Mouse (Mus musculus): Measurements from ENCODE around the gene Rhpn2.
"Not testable (repeated sequence)": the region's sequence is repeated elsewhere in the genome, so short reads cannot be mapped to it uniquely, and the experiment has no call there.

Gene Rhpn2

DNA sequence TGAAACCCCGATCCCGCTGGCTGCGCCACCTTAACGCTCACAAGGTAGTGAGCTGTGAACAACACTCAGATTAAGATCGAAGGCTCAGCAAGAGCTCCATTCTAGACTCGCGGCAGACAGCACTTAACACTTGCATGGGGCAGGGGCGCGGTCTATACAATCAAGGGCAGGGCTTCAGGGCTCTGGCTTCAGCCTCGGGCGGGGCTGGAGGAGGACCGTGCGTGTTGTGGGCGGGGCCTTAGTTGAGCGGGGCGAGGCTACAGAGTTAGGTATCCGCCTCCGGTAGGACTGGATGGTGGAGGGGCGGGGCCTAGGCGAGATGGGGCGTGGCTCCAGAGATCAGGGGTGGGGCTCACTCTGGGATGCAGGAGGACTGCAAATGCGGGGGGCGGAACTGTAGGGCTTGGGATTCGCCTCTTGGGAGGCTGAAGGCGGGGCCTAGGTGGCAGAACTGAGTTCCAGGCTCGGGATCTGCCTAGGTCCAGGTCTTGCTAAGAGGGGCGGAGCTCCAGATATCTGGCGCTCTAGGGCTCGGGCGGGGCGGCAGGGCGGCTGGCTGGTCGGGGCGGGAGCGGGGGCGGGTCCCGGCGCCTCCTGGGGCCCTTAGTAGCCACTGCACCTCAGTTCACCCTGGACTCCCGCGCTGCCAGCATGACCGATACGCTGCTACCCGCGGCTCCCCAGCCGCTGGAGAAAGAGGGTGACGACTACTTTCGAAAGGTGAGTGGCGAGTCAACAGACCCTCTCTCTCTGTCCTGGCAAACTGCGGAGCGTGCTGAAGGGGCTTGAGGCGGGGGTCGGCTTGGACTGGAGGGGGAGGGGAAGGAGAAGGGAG lies at the start of gene Rhpn2:
Gene Rhpn2 (plus strand): TSS at position 479 of the 835 bp plus-strand sequence.
- peak; percentile 99 for DNase-seq (ENCODE audit: low spot score in 2 of 2)

DNA sequence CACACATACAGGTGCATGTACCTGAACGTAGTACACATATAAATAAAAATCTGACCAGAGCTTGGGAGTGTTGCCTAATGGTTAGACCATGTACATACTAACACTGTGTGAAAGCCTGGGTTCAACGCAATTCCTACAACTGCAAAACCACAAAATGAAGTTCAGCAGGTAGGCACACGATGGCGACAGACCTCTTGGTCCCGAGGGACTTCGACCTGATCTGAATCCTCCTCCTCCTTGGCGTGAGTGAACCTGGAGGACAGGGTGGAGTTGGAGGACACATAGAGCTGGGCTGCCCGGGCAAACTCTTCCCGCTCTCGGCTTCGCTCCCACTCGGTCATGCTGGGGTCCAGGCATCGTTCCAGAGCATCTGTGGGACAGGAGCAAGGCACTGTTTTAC lies 40.5 kb upstream of the Rhpn2 start:
- no peak for DNase-seq (ENCODE audit: low spot score in 2 of 2)

DNA sequence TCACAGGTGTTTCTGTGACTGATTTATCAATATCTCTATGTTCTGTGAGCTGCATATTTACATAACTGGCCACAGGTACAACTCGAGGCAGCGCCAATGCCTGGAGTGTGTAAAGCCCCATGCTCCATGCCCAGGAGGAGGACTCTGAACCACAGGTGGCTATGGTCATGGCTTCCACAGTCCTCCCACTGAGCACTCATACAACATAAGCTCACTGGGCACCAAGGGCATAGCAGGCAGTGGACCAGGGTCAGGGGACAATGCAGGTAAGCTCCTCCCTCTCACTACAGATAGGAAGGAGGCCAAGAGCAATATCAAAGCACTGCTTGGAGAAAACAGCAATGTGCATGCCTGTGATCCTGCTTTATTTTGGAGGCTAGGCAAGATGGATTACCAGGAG lies 38.3 kb upstream of the Rhpn2 start:
- DNase-seq (ENCODE audit: low spot score in 2 of 2) = no peak

DNA sequence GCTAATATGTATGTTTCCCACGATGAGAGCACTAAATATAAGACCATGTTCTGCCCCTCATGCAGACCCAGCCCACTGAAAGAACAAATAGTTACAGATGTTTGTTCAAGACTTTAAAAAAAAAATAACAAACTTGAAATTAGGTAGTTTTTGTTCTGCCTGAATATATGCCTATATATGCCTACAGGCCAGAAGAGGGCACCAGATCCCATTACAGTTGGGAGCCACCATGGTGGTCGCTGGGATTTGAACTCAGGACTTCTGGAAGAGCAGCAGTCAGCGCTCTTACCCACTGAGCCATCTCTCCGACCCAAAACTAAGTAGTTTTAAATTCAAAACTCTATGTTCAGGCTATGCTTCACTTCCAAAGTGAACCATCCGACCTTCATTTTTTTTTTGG lies 36.1 kb upstream of the Rhpn2 start:
- no peak for DNase-seq (ENCODE audit: low spot score in 2 of 2)

DNA sequence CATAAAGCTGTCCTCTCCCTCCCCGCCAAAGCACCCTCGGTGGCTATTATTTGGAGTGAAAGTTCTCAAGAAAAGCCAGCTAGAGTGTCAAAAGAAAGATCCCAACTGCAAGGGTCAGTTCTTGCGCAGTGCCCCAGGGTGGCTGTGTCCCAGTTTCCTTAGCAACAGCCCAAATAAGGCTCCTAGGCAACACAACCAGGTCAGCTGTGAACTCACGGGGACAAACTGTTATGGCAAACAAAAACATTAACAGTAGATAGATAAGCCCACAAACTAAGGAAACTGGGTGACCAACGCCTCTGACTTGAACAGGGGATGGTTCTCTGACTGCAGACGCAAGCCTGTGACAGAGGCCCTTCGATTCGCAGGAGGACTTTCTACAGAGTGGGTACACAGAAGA lies 34.3 kb upstream of the Rhpn2 start:
- no peak for DNase-seq (ENCODE audit: low spot score in 2 of 2)

DNA sequence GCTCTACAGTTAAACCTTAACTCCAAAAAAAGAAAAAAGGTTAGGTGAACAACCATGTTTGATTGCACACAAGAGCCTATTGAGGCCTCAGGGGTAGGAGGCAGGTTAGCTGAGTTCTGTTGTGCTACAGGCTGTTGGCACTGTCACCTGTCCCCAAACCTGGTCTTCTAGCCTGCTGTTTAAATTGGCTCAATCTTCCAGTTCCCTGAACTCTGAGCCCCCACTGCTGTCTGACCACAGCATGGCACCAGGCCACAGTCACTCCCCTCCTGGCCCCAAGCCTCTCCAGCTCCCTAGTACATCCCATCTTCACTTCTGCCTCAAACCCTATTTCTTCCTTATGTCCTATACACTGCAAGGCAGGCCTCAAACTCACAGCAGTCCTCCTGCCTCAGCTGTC lies 33.2 kb upstream of the Rhpn2 start:
- no peak for DNase-seq (ENCODE audit: low spot score in 2 of 2)

DNA sequence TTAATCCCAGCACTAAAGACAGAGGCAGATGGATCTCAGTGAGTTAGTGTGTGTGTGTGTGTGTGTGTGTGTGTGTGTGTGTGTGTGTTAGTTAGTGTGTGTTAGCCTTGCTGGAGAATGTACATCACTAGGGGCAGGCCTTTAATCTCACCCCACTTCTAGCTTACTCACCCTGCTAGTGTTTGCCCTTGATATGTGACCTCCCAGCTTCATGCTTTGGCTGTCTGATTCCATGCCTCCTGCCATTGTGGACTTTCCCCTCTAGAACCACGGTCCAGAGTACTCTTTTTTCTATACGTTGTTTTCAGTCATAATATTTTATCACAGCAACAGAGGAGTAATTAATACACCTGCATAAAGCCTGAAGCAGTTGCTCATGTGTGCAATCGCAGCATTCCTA lies 22.8 kb upstream of the Rhpn2 start:
- no peak for DNase-seq (ENCODE audit: low spot score in 2 of 2)

DNA sequence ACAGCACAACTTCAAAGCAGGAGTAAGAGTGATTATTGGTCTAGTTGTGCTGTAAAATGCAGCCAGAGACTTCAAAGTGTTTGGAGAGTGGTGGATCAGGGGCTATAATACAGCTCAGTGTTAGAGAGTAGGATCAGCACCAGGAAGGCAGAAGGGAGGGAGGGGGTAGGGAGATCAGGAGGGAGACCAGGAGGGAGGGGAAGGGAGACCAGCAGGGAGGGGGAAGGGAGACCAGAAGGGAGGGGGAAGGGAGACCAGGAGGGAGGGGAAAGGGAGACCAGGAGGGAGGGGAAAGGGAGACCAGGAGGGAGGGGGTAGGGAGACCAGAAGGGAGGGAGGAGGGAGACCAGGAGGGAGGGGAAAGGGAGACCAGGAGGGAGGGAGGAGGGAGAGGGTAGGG lies 19.8 kb upstream of the Rhpn2 start:
- no peak for DNase-seq (ENCODE audit: low spot score in 2 of 2)

DNA sequence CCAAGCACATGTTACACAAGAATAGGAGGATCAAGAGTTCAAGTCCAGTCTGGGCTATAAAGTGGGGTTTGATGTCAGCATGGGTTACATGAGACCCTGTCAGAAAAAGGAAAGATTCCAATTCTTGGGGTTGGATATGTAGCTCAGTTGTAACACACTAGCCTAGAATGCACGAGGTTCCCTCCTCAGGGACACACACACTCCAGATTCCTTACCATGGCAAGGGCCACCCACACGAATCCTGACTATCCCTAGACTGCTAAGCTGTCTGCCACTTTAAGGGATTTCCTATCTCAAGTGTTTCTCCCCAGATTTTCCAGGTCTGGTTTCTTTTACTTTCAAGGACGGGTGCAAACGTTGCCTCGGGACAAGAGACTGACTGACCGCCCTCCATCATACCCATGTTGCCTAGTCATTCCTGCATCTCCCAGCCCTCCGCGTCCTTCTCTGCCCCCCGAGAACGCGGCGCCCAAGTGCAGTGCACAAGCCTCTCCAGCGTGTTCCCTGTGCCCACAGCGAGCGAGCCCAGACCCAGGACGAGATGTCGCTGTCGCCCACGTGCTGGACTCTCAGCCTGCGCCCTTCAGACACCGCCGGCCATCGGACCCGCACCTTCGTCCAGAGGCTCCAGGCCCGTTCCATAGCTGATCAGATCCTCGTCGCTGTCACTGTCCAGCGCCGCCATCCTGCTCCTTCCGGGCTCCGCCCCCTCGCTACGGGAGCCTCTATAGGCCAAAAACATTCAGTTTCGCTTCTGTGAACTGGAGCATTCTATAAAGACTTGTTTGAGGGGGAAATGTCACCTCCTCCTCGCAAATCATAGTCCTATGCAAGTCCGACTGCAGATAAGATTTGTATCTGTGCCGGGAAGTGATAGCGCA lies 16.0 kb upstream of the Rhpn2 start, which contains the start of gene Gpatch1:
Gene Gpatch1 (minus strand): TSS at position 712 of the 881 bp plus-strand sequence.
- peak; percentile 89 to 90 for DNase-seq (ENCODE audit: low spot score in 2 of 2)

DNA sequence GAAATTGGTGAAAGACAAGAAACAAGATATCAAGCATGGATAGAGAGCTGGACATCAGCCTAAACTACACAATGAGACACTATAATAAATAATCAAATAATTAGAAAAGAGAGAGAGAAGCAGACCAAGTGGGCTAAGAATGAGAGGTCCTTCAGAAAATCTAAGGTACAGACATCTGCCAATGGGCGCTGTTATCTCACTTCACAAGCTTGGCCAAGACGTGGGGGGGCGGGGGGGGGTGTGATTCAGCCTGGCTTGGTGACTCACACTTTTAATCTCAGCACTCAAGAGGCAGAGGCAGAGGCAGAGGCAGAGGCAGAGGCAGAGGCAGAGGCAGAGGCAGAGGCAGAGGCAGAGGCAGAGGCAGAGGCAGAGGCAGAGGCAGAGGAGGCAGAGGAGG lies 14.7 kb upstream of the Rhpn2 start:
- not testable (repeated sequence) for DNase-seq (ENCODE audit: low spot score in 2 of 2)

DNA sequence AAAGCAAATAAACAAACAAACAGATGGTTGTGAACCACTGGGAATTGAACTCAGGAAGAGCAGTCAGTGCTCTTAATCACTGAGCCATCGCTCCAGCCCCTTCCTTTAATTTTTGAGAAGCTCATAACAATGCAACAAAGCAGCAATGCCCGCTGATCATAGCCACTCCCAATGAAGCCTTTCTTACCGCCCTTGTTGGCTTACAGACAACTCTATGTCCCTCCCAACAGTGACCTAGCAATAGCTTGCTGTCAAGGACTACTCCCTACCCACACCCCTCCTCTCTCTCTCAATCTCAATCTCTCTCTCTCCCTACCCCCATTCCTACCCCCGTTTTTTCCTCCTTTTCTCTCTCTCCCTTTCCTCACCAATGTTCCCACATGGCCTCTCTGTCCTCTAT lies 14.2 kb upstream of the Rhpn2 start:
- no peak for DNase-seq (ENCODE audit: low spot score in 2 of 2)

DNA sequence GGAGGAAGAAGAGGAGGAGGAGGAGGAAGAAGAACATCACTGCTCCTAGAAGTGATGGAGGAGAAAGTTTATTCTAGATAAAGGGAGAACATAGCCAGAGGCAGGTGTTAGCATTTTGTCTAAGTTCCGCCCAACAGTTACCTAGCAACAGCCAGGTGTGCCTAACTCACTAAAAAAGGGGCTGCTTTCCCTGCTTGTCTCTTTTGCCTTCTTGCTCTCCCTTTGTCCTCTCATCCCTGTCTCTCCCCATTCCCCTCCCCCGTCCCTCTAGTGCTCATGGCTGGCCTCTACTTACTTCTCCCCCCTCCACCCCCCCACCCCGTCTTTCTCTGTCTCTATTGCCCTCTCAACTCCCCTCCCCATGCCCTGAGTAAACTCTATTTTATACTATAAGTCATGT lies 11.8 kb upstream of the Rhpn2 start:
- DNase-seq (ENCODE audit: low spot score in 2 of 2) = no peak

DNA sequence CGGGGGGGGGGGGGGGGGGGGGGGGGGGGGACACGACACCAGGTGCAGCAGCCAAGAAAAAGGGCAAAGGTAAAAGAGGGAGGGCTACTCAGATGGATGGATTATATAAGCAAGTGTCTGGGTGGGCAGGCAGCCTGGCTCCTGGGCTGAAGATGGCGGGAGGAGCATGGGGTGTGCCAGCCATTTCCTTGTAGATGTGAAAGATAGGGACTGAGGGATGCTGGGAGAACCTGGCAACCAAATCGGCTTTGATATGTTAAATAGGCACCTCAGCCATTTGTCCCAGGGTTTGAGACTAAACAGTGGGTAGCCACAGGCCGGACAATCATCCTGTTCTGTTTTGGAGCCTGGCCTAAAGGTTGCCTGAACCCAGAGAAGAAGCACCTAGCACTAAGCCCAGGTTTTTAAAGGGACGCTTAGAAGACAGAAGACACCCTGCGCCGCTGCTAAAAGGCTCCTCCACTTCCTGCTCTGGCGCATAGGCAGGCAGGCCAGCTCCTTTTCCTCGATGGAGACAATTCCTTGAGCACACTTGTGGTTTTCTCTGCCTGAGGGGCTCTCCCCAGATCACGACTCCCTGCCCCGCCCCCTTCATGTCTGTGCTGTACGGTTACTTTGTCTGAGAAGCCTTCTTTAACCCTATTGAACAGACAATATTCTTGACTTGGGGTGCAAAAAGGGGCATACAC lies 11.1 kb upstream of the Rhpn2 start:
- DNase-seq (ENCODE audit: low spot score in 2 of 2) = no peak

DNA sequence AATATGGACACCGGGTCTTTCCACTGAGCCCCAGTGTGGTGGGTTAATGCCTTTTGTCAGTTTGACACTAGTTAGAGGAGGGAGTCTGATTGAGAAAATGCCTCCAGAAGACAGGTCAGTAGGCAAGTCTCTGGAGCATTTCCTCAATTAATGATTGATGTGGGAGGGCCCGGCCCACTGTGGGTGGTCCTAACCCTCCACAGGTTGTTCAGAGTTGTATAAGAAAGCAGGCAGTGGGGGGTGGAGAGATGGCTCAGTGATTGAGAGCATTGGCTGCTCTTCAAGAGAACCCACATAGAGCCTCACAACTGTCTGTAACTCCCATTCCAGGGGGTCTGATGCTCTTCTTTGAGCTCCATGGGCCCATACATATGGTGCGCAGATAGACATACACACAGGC lies 2.4 kb upstream of the Rhpn2 start:
- DNase-seq (ENCODE audit: low spot score in 2 of 2) = no peak

DNA sequence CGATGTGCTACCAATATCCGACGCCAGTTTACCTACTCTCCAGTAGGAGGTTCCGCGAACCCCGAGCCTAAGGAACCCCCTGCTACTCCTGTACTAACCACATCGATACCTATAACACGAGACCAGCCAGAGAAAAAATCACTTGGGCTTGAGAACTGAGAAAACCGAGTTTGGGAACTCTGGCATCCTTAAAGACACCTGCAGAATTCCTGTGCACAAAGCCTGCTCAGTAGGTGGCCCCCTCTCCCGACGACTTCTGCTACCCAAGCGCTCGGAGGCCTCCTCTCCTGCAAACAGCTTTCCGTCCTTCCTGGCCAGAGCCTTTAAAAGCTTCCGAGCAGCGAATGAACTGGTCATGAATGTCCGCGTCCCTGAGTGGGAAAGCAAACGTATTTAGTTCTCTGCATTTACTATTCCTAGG lies 729 bp upstream of the Rhpn2 start:
- peak; percentile 29 to 41 for DNase-seq (ENCODE audit: low spot score in 2 of 2)

DNA sequence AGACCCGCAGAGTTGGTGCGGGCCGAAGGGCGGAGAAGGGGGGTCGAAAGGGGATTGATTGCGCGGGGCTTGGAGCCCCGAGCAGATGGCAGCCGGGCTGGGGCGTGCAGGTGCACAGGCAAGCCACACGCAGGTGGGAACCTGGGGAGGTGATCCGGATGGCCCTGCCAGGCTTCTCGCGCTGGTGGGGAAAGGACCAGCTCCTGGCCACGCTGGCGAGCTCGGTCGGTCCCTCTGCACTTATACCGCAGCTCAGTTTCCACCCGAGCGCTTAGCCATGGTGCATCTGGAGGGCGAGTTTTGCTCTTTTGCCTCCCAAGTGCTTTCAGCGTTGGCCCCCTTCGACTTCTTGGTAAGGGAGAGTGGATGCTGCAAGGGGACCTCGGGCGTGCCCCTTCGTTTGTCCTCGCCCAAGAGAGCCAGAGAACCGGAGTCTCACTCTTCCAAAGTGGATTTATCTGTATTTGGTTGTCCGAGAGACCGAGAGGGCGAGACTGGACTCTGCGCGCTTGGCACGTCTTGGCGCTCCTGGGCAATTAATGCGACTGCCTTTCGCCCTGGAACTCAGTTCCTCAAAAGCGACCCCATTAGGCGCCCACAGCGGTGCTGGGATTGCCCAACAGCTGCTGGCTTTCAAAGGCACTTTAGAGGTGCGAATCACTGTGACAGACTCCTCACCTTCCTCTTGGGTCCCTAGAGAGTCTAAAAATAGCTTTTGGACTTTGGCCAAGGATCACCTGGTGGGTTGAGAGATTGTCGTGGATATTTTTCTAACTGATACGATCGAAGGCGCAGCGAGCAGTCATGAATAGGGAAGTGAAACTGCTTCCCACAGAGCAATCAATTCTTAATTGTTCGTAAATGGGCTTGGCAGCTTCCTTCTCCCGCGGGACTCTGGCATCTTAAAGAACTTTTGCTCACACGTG lies 820 bp downstream of the Rhpn2 start:
- no peak for DNase-seq (ENCODE audit: low spot score in 2 of 2)

DNA sequence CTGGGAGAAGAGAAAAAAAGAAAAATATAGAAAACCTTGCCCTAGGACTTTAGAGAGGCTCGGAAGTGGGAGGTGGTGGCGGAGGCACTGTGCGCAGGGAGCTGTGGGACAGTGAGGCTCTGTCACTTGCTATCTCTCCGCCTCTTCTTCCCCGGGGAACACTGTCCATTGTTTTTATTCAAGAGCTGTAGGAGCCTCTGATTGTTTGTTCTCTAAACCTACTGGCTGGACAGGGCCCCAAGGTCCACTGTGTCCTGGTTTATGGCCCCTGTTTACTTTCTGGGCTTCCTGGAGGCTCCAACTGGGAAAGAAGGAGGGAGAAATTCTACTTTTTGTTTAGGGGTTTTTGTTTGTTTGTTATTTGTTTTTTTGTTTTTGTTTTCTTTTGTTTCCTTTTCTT lies 6.2 kb downstream of the Rhpn2 start:
- DNase-seq (ENCODE audit: low spot score in 2 of 2) = peak in 1 of 2 experiments; percentile 8

DNA sequence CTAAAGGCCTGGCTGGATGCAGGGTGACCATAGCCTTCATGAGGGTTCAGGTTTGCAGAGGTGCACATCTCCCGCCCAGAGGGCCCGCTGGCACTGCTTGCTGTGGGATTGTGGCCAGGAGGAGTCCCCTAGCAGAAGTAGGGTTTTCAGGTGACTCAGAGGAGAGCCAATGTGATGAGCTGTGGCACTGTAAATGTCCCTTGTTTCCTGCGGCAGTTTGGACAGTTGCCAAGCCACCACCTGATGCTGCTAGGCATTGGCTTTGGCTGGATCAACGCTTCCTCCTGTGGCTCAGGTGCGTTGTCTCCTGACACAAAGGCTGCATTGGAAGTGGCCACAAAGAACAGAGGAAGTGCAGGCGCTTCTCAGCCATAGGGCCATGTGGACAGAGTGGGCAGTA lies 7.3 kb downstream of the Rhpn2 start:
- DNase-seq (ENCODE audit: low spot score in 2 of 2) = no peak

DNA sequence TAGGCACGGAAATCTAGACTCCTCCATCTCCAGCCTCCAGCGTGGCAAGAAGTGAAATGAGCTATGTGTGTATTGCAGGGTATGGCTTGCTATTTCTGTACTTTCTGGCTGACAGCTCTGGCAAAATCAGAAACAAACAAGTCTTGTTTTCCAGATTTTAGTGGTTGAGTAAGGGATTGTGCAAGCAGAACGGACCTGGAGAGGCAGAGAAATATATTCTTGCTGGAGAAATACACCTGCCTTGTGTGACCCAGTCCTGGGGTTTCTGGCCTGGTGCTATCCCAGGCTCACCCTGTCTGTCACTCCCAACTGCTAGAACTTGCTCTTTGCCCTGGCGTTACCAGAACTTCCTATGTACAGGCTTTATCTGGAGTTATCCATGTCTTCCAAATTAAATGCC lies 8.5 kb downstream of the Rhpn2 start:
- DNase-seq (ENCODE audit: low spot score in 2 of 2) = peak in 1 of 2 experiments; percentile 15

DNA sequence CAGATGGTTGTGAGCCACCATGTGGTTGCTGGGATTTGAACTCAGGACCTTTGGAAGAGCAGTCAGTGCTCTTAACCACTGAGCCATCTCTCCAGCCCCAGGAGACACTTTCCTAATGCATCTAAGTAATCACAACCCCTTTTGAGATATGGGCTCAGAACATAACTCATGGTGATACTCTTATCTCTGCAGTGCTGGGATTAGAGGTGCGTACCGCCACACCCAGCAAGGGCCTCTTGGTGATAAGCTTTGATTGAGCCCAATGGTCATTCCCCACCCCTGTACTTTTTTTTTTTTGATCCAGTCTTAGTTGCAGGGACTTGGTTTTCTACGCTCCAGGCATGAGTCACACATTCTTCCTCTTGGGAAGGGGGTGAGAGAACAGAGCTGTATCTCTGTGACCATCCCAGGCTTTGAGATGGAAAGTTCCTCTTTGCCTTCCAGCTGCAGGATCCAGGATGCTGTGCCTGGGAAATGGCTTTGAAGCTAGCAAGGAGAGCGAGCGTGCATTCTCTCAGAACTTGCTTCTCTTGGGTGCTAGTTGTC lies 10.9 kb downstream of the Rhpn2 start:
- no peak for DNase-seq (ENCODE audit: low spot score in 2 of 2)

All from right cerebral cortex, postnatal 36 days (tissue).